In genomic region chr15:85835335-85835734, GRCm38 (mm10) we compare ENCODE assay signal across 1 mouse cellular context.
TF ChIP-seq lines count a peak whose summit lies in the region.

No protein-coding gene starts in this region.

TF ChIP-seq in MEL, 35 proteins besides CTCF, POLR2A, EP300 and RAD21:
- TF ChIP-seq UBTF (IDR thresholded peaks at IDR 0.05; ENCODE audit: borderline replicate concordance, insufficient read depth, low read depth, low read length) (no peak), SMC3 (IDR thresholded peaks at IDR 0.05; ENCODE audit: low read depth, low read length) (0 out of 2 replicates have a peak, but pooled peaks have one; percentile 19), HCFC1 (IDR thresholded peaks at IDR 0.05; ENCODE audit: low read depth, low read length) (no peak), ZC3H11A (IDR thresholded peaks at IDR 0.05; ENCODE audit: low read depth, low read length) (no peak)
